Mouse (Mus musculus): ENCODE data around the gene Hnf1a.

DNA sequence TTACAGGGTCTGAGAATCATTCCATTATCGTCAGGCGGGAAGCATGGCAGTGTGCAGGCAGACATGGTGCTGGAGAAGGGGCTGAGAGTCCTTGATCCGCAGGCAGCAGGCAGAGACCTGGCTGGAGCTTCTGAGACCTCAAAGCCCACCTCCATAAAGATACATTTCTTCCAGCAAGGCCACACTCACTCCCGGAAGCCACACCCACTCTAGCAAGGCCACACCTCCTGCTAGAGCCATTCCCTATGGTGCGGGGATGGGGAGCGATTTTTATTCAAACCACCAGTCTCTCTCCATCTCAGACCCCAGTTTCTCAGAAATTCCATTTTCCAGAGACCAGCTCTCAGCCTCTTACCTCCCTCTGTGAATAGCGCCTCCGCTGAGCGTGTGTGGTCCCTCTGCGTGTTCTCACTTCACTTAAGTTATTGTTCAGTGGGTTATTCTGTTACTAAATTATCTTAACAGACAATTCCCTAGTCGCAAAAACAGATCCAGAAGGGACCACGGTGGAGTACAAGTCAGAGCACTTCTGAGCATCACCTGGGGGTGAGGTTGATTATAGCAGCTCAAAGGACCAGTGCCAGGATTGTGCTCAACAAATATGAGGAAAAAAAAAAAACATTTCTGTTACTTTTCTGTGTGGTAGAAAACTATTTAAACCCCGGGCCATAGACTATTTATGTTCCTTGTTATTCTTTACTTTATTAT lies 62.1 kb downstream of the Hnf1a start:
- no peak for TF ChIP-seq FOSL1 (IDR thresholded peaks at IDR 0.05; ENCODE audit: insufficient read depth, low read length, poor library complexity, severe bottlenecking)
- TF ChIP-seq CTCF (IDR thresholded peaks at IDR 0.05; ENCODE audit: control insufficient read depth, insufficient read depth, insufficient read length) = no peak
- no peak for TF ChIP-seq USF1 (IDR thresholded peaks at IDR 0.05; ENCODE audit: low read depth)

All from C2C12 (cell line).